Mouse (Mus musculus) megakaryocyte, embryonic 14.5 days (primary cell): ENCODE measurements around the gene Itch.

ENCODE experiments used
- FLI1 ChIP-seq: IDR thresholded peaks from 2 replicates; pipeline ENCODE4 v1.6.1; 2012; ENCODE audit warnings: low read length, inconsistent platforms, mixed read lengths
- GATA1 ChIP-seq: IDR thresholded peaks from 3 replicates; pipeline ENCODE4 v1.6.1; 2012; ENCODE audit warnings: mixed read lengths, low read length, inconsistent platforms, borderline replicate concordance

DNA sequence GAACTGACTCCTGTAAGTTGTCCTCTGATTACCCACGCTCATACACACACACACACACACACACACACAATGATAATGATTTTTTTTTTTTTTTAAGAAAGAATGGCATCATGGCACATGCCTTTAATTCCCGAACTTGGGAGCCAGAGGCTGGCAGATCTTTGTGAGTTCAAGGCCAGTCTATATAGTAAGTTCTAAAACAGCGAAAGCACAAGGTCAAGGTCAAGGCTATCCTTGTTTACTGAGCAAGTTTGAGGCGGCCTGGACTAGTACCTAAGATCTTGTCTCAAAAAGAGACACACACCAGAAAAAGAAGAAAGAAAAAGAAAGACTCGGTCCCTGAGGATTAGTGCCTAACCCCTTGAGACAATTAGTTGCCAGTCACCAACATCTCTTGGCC is 7.7 kb downstream of the Itch start:
- no peak for TF ChIP-seq GATA1
- TF ChIP-seq FLI1, result no peak
